ENCODE assay signal across 8 mouse cellular contexts in genomic region chr3:32737172-32737655, GRCm38 (mm10). TPM values are rescaled to one million over a fixed set of nuclear protein-coding genes. Genes with fewer than 3 reads are reported as not detected.
DNase-seq lines count a peak whose midpoint lies in the region; ATAC-seq and TF ChIP-seq lines count a peak whose summit lies in the region.

TSS of gene Mrpl47 (minus strand) at chr3:32737605.

- H3K27ac ChIP-seq in kidney, postnatal 0 days = peak within 1 kb of the TSS; percentile 91
- H3K27ac ChIP-seq in forebrain, embryonic 15.5 days (replicated peaks) = peak within 1 kb of the TSS; percentile 89
- peak within 1 kb of the TSS; percentile 86 for H3K27ac ChIP-seq in hindbrain, embryonic 14.5 days
- peak within 1 kb of the TSS; percentile 72 for H3K27ac ChIP-seq in liver, embryonic 16.5 days (ENCODE audit: low read length)

- no peaks in the 10 kb centered on the region for H3K27me3 ChIP-seq in kidney, postnatal 0 days (ENCODE audit: insufficient read depth, low read length)
- H3K27me3 ChIP-seq in forebrain, embryonic 15.5 days = no peaks in the 10 kb centered on the region
- no peaks in the 10 kb centered on the region for H3K27me3 ChIP-seq in hindbrain, embryonic 14.5 days (ENCODE audit: control insufficient read depth, insufficient read depth, low read length)
- no peaks in the 10 kb centered on the region for H3K27me3 ChIP-seq in liver, embryonic 16.5 days (ENCODE audit: control insufficient read depth, insufficient read depth, low read depth, low read length)

- H3K4me2 ChIP-seq in kidney, postnatal 0 days (ENCODE audit: low read length) = peak within 1 kb of the TSS; percentile 94
- peak within 1 kb of the TSS; percentile 68 for H3K4me2 ChIP-seq in forebrain, embryonic 15.5 days (replicated peaks)
- H3K4me2 ChIP-seq in hindbrain, embryonic 14.5 days (replicated peaks) = peak within 1 kb of the TSS; percentile 86
- H3K4me2 ChIP-seq in liver, embryonic 16.5 days (ENCODE audit: low read depth, low read length) = peak within 1 kb of the TSS; percentile 90

- peak within 1 kb of the TSS; percentile 89 for H3K9ac ChIP-seq in kidney, postnatal 0 days (ENCODE audit: low read depth, low read length)
- H3K9ac ChIP-seq in forebrain, embryonic 15.5 days (replicated peaks) = peak within 1 kb of the TSS; percentile 72
- peak within 1 kb of the TSS; percentile 85 for H3K9ac ChIP-seq in hindbrain, embryonic 14.5 days
- H3K9ac ChIP-seq in liver, embryonic 16.5 days (ENCODE audit: low read depth, low read length) = peak within 1 kb of the TSS; percentile 81

- TF ChIP-seq CTCF in kidney, postnatal 0 days (IDR thresholded peaks at IDR 0.05; ENCODE audit: low read depth) = no peak; the same call in 1 of the 2 replicates

- WGBS in kidney, postnatal 0 days = 1% methylated on average over 30 of the region's 31 CpGs
- WGBS in forebrain, embryonic 15.5 days = under 1% methylated on average over 31 of the region's 31 CpGs
- under 1% methylated on average over 28 of the region's 31 CpGs for WGBS in hindbrain, embryonic 14.5 days
- under 1% methylated on average over 31 of the region's 31 CpGs for WGBS in liver, embryonic 16.5 days (ENCODE audit: insufficient replicate concordance)

- H3K9me3 ChIP-seq in kidney, postnatal 0 days (replicated peaks; ENCODE audit: low read length) = no peaks in the 10 kb centered on the region
- no peaks in the 10 kb centered on the region for H3K9me3 ChIP-seq in forebrain, embryonic 15.5 days
- no peaks in the 10 kb centered on the region for H3K9me3 ChIP-seq in hindbrain, embryonic 14.5 days (ENCODE audit: control insufficient read depth, low read length)
- H3K9me3 ChIP-seq in liver, embryonic 16.5 days (replicated peaks; ENCODE audit: control insufficient read depth, low read length) = no peaks in the 10 kb centered on the region

- DNase-seq in kidney, postnatal 0 days (ENCODE audit: low spot score) = no peak
- DNase-seq in kidney, adult 9 months = no peak
- no peak for DNase-seq in adrenal gland, adult 2 months
- no peak for DNase-seq in hindbrain, embryonic 14.5 days (ENCODE audit: low spot score)
- DNase-seq in cerebellum, postnatal 4 days (ENCODE audit: low spot score in 2 of 2) = no peak
- DNase-seq in natural killer cell, adult 2 months (ENCODE audit: low spot score in 2 of 2) = no peak

- H3K36me3 ChIP-seq in kidney, postnatal 0 days (ENCODE audit: insufficient read depth, low read length) = peaks cover 14% of the 10 kb centered on the region; the same call in 1 of the 2 replicates
- peaks cover 9% of the 10 kb centered on the region for H3K36me3 ChIP-seq in forebrain, embryonic 15.5 days
- H3K36me3 ChIP-seq in hindbrain, embryonic 14.5 days (replicated peaks; ENCODE audit: control insufficient read depth, insufficient read depth) = peaks cover 25% of the 10 kb centered on the region
- H3K36me3 ChIP-seq in liver, embryonic 16.5 days (ENCODE audit: control insufficient read depth, insufficient read depth) = peaks cover 7% of the 10 kb centered on the region

- peak within 1 kb of the TSS; percentile 94 for H3K4me3 ChIP-seq in kidney, postnatal 0 days (replicated peaks; ENCODE audit: low read depth, low read length)
- peak within 1 kb of the TSS; percentile 68 for H3K4me3 ChIP-seq in forebrain, embryonic 15.5 days
- peak within 1 kb of the TSS; percentile 68 for H3K4me3 ChIP-seq in hindbrain, embryonic 14.5 days (replicated peaks; ENCODE audit: low read length)
- peak within 1 kb of the TSS; percentile 91 for H3K4me3 ChIP-seq in liver, embryonic 16.5 days (ENCODE audit: low read depth, low read length)

- ATAC-seq in kidney, postnatal 0 days (replicated peaks; ENCODE audit: low FRiP score, low read depth) = peak; percentile 65
- ATAC-seq in forebrain, embryonic 15.5 days (replicated peaks) = no peak; the same call in 1 of the 2 replicates
- ATAC-seq in hindbrain, embryonic 14.5 days (ENCODE audit: low FRiP score) = peak; percentile 63
- peak; percentile 4 for ATAC-seq in liver, embryonic 16.5 days (ENCODE audit: low read depth)

- H3K4me1 ChIP-seq in kidney, postnatal 0 days (replicated peaks; ENCODE audit: insufficient read depth, low read length) = peaks cover 11% of the 10 kb centered on the region
- H3K4me1 ChIP-seq in forebrain, embryonic 15.5 days = peaks cover 23% of the 10 kb centered on the region
- H3K4me1 ChIP-seq in hindbrain, embryonic 14.5 days (replicated peaks; ENCODE audit: control insufficient read depth, insufficient read depth, low read length) = peaks cover 18% of the 10 kb centered on the region
- peaks cover 18% of the 10 kb centered on the region for H3K4me1 ChIP-seq in liver, embryonic 16.5 days (ENCODE audit: control insufficient read depth, low read depth, low read length)

RNA-seq across cellular contexts. Expression of gene Mrpl47, which starts in this region (rescaled TPM):
- 40.8 and 41.7 TPM in 2 replicates for polyA plus RNA-seq in kidney, postnatal 0 days (2015; fragmentation: Nextera tagmentation; extraction: Ambion mirVana)
- 10 to 100 TPM; 36.0 to 40.0 TPM for total RNA-seq in adrenal gland, adult 2 months (2021)
- polyA plus RNA-seq in adrenal gland, adult 2 months (2012; rRNA removed) = 0.58 and 0.59 TPM in 2 replicates
- polyA plus RNA-seq in forebrain, embryonic 15.5 days (2015; fragmentation: Nextera tagmentation; extraction: Ambion mirVana) = 36.6 and 38.1 TPM in 2 replicates
- 28.8 and 33.2 TPM in 2 replicates for polyA plus RNA-seq in hindbrain, embryonic 14.5 days (2014; fragmentation: Nextera tagmentation; extraction: Ambion mirVana)
- polyA plus RNA-seq in liver, embryonic 16.5 days (2015; fragmentation: Nextera tagmentation; extraction: Ambion mirVana) = 12.7 and 13.6 TPM in 2 replicates
